Mouse (Mus musculus) hindbrain, embryonic 16.5 days (tissue): ENCODE measurements around the gene Nrxn3. TPM values are rescaled to one million over a fixed set of nuclear protein-coding genes. Genes with fewer than 3 reads are reported as not detected.

Experiments used
- ATAC-seq: fragments of 200-750 bp; cut with Nextera tagmentation; 2 replicates; pipeline ENCODE4 v1.8.0; 2017; ENCODE audit warnings: moderate TSS enrichment, moderate library complexity
- H3K27ac ChIP-seq: fragments of 300-500 bp; sonication (generic); 2 replicates; pipeline ENCODE4 v1.5.1; 2014; ENCODE audit warnings: low read depth, mild to moderate bottlenecking, control low read depth, low read length, moderate library complexity
- H3K27me3 ChIP-seq: fragments of 300-500 bp; sonication (generic); replicated peaks from 2 replicates; pipeline ENCODE4 v1.6.1; 2014; ENCODE audit warnings: low read length; ENCODE audit not compliant: control insufficient read depth, insufficient read depth
- H3K36me3 ChIP-seq: fragments of 300-500 bp; sonication (generic); 2 replicates; pipeline ENCODE4 v1.6.1; 2014; ENCODE audit warnings: mild to moderate bottlenecking, low read length, moderate library complexity, mixed read lengths; ENCODE audit not compliant: control insufficient read depth, insufficient read depth
- H3K4me1 ChIP-seq: fragments of 300-500 bp; sonication (generic); 2 replicates; pipeline ENCODE4 v1.6.1; 2014; ENCODE audit warnings: low read depth, low read length; ENCODE audit not compliant: control insufficient read depth, insufficient read depth
- H3K4me2 ChIP-seq: fragments of 300-500 bp; sonication (generic); 2 replicates; pipeline ENCODE4 v1.6.1; 2014; ENCODE audit warnings: mild to moderate bottlenecking, low read length, control low read depth, moderate library complexity
- H3K4me3 ChIP-seq: fragments of 300-500 bp; sonication (generic); 2 replicates; pipeline ENCODE4 v1.5.1; 2014; ENCODE audit warnings: mild to moderate bottlenecking, low read length, control low read depth, moderate library complexity
- H3K9ac ChIP-seq: fragments of 300-500 bp; sonication (generic); 2 replicates; pipeline ENCODE4 v1.6.1; 2014; ENCODE audit warnings: low read depth, mild to moderate bottlenecking, control low read depth, low read length, moderate library complexity
- H3K9me3 ChIP-seq: fragments of 300-500 bp; sonication (generic); 2 replicates; pipeline ENCODE4 v1.6.1; 2014; ENCODE audit warnings: mild to moderate bottlenecking, low read length, moderate library complexity; ENCODE audit not compliant: control insufficient read depth
- WGBS: fragments of 180-500 bp; shearing (Covaris S2); extraction: QIAGEN DNeasy Blood & Tissue Kit; methylation state at CpG from one replicate; pipeline ENCODE4 v1.1.7; 2014; 5-methylcytosine and 5-hydroxymethylcytosine counted together
- polyA plus RNA-seq: library from polyadenylated mRNA; unstranded; fragments of >200 nt; fragmentation: Nextera tagmentation; extraction: Ambion mirVana; gene quantifications from 2 replicates; pipeline ENCODE4 v1.2.1, GENCODE M21; 2015

Nrxn3 gene
- polyA plus RNA-seq, 1 experiment from 2014 or later, result 99.6 TPM

DNA sequence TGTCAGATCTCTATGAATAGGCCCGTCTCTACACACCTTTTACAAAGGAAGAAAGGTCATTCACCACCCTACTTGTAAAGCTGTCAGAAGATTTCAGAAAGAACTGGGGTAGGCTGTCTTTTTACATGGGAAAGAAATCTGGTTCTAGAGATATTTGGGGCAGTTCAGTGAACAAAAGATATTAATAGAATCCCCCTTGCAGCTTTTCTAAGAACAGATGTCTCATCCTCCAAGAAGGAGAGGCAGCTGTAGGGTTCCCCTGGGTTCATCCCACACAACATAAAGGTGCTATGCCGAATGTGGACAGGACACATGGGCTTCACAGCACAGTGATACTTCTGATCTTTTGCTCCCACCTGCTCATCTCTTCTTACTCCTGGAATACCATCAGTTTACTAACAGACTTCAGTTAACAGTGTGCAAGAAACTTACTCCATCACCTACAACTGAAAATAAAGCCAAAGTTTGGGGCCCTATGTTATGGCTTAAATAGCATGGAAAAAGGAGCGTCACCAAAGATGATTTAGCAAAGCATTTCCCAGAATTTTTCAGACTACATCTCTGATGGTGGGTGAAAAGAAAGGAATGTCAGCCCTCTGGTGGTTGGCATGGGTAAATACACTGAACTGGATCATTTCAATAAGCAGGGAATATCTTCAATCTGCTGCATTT, 672.6 kb downstream of the Nrxn3 start:
- H3K27ac ChIP-seq, result no peak overlapping the region
- H3K27me3 ChIP-seq, result no peaks in the 10 kb centered on the region
- H3K9ac ChIP-seq, result no peak overlapping the region
- no peak overlapping the region for H3K4me3 ChIP-seq
- ATAC-seq, result peak; percentile 56; the same call in 1 of the 2 replicates
- no peaks in the 10 kb centered on the region for H3K36me3 ChIP-seq
- H3K4me1 ChIP-seq, result no peaks in the 10 kb centered on the region
- H3K4me2 ChIP-seq, result no peak overlapping the region
- WGBS, result 53% methylated on average over 3 of the region's 3 CpGs
- H3K9me3 ChIP-seq, result no peaks in the 10 kb centered on the region

DNA sequence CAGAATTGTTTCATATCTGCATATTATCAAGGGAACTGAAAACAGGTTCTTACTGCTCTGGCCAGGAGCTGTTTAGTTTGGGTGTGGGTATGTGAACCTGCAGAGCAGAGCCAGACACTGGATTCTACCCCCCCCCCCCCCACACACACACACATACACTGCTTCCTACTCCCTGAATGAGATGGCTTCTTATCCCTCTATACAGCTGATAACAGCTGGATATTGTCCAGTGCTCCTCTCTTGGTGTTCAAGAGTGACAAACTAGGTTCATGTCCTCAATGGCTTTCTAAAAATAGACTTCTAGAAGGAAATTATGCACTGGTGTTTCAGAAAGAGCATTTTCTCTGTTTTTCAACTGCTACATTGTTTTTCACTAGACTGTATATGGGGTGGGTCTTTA, 713.8 kb downstream of the Nrxn3 start:
- no peaks in the 10 kb centered on the region for H3K9me3 ChIP-seq
- ATAC-seq, result no peak
- H3K27ac ChIP-seq, result no peak overlapping the region
- H3K4me3 ChIP-seq, result no peak overlapping the region
- no peaks in the 10 kb centered on the region for H3K4me1 ChIP-seq
- no peaks in the 10 kb centered on the region for H3K27me3 ChIP-seq
- no peak overlapping the region for H3K9ac ChIP-seq
- H3K4me2 ChIP-seq, result no peak overlapping the region
- H3K36me3 ChIP-seq, result no peaks in the 10 kb centered on the region

DNA sequence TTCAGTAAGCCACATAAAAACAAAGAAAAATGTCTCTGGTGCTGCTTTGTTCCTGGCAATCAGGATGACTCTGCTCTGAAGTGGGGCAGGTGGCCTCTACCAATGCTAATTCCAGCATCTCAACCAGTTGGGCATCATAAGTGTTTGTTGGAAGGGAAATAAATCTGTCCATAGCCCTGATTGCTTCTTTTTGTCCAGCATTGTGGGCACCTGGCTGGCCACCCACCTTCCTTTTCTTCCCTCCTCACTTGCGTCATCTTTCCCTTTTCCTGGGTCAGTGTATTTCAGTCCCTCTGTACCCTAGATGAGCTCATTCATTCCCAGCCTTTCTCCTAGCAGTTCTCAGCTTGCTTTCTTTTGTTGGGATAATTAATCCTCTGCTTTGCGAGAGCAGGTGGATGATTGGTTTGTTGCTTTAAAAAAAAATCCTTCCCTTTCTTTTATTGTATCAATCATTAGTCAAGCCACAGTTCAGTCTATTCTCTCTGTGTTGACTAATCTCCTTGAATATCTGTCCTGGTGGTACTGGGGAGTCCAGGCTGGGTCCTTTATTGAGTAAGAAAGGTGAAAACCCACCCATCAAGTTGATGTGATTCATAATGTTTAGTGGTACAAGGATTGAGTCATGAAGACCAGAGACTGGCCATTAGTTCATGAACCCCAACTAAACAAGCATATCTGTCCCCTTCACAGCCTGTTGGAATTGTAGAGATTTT, 719.8 kb downstream of the Nrxn3 start:
- Histone ChIP-seq H3K9ac (no peak overlapping the region), H3K4me2 (no peak overlapping the region)

DNA sequence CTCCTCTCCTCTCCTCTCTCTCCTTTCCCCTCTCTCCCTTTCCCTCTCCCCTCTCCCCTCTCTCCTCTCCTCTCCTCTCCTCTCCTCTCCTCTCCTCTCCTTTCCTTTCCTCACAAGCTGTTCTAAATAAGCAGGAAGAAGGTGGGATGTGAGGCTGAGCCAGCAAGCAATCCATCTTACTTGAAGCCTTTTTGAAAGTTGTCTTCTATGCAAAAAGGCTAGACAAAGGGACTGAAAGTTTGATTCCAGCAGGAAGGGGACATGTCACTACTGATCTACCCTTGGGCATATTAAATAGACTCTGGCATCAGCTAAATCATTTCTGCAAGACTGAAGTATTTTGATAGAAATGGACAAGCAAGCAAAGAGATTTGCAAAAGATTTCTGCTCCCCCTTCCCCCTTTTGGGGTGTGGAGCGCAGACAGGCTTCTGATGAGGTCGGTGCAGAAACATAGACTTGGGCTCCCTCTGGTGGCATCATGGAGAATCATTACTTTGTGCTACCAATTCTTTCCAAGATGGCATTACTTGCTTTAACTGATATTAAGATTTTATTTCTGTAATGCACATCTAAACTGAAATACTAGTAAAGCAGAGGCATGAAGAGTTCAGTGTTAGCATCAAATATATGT, 728.1 kb downstream of the Nrxn3 start:
- Histone ChIP-seq H3K9ac (no peak overlapping the region), H3K27me3 (no peaks in the 10 kb centered on the region), H3K4me3 (no peak overlapping the region), H3K4me1 (no peaks in the 10 kb centered on the region), H3K36me3 (no peaks in the 10 kb centered on the region), H3K27ac (no peak overlapping the region), H3K9me3 (no peaks in the 10 kb centered on the region), H3K4me2 (no peak overlapping the region)
- 0% methylated on average over 2 of the region's 2 CpGs for WGBS
- peak; percentile 90 for ATAC-seq

More for the DNA sequence above, 719.8 kb downstream of the Nrxn3 start:
- no peak overlapping the region for H3K27ac ChIP-seq
- H3K4me3 ChIP-seq, result no peak overlapping the region
- H3K36me3 ChIP-seq, result no peaks in the 10 kb centered on the region
- H3K9me3 ChIP-seq, result no peaks in the 10 kb centered on the region
- H3K27me3 ChIP-seq, result no peaks in the 10 kb centered on the region
- WGBS, result 37% methylated on average over 2 of the region's 2 CpGs
- ATAC-seq, result no peak
- no peaks in the 10 kb centered on the region for H3K4me1 ChIP-seq

DNA sequence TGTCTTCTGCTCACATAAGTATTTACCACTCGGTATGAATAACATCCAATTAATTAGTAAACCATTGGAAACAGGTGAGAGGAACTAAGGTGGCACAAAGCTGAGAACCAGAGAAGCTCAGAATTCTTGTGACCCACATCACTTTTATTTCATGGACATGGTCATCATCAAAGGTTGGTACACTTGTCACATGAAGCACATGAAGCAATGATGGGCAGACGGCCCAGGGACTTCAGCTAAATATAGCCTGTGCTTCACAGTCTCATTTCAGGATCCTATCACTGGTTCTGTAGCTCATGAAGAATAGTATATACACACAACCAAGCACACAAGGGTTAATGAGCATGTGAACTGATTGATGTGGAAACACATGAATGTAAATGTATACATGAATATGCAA, 747.5 kb downstream of the Nrxn3 start:
- H3K4me1 ChIP-seq, result no peaks in the 10 kb centered on the region
- H3K27ac ChIP-seq, result no peak overlapping the region
- 82% methylated on average over 2 of the region's 2 CpGs for WGBS
- no peak overlapping the region for H3K4me2 ChIP-seq
- no peak overlapping the region for H3K4me3 ChIP-seq
- ATAC-seq, result no peak
- H3K27me3 ChIP-seq, result no peaks in the 10 kb centered on the region
- no peak overlapping the region for H3K9ac ChIP-seq
- no peaks in the 10 kb centered on the region for H3K36me3 ChIP-seq
- no peaks in the 10 kb centered on the region for H3K9me3 ChIP-seq

DNA sequence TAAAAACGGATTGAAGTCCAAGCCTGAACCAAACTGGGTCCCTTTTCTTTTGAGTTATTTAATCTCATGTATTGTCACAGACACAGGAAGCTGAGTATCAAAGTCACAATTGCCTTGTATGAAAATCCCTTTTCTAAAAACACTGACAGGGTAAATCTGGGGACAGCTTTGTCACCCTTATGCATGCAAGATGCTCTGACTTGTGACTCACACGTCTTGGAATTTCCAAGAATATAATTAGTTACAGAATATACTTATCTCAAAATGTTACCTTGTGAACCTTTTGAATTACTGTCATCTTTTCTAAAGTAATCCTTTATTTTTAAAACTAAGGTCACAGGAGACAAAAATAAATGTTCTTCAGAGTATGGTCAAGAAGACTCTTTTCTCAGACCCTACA, 748.6 kb downstream of the Nrxn3 start:
- no peak overlapping the region for H3K4me3 ChIP-seq
- no peaks in the 10 kb centered on the region for H3K27me3 ChIP-seq
- H3K4me1 ChIP-seq, result no peaks in the 10 kb centered on the region
- no peak overlapping the region for H3K27ac ChIP-seq
- H3K36me3 ChIP-seq, result no peaks in the 10 kb centered on the region
- H3K9ac ChIP-seq, result no peak overlapping the region
- no peak for ATAC-seq
- 60% methylated on average over 2 of the region's 2 CpGs for WGBS
- no peak overlapping the region for H3K4me2 ChIP-seq
- no peaks in the 10 kb centered on the region for H3K9me3 ChIP-seq

DNA sequence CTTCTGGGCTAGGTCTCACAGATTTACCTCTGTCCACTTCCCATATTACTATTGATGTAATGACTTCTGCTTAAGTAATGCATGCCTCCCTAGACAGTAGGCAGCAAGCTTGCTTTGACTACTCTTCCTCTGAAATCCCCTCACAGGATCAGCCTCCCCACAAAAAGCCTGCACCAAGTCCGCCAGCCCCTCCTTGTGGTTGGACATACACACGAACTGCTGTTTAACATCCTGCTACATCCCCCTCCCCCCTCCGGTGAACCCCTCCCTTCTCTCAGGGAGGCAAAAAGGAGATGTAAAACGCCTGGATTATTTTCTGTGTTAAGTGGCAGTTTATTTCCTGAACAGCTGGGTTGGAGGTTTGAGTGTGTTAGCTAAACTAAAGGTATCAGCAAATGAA, 749.2 kb downstream of the Nrxn3 start:
- H3K9ac ChIP-seq, result no peak overlapping the region
- H3K27me3 ChIP-seq, result no peaks in the 10 kb centered on the region
- ATAC-seq, result no peak
- H3K4me2 ChIP-seq, result no peak overlapping the region
- WGBS, result 53% methylated on average over 4 of the region's 4 CpGs
- no peak overlapping the region for H3K4me3 ChIP-seq
- no peaks in the 10 kb centered on the region for H3K9me3 ChIP-seq
- no peak overlapping the region for H3K27ac ChIP-seq
- H3K4me1 ChIP-seq, result no peaks in the 10 kb centered on the region
- H3K36me3 ChIP-seq, result no peaks in the 10 kb centered on the region

DNA sequence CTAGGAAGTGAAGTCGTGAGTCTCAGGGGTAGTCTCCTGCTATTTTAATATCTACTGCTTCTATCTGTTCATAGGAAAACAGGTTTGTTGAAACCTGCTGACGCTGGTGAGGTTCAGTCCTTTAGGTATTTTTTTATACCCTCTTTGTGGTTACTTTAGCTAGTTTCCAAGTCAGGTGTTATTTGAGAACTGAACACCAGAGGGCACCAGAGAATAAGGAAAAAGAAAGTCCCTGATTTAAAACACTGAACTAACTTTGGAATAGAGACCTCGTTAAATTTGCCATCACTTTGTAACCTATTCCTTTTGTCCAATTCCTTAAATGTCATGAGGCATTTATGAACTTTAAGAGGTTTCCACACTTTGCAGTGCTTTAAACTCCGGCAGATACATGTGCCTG, 756.4 kb downstream of the Nrxn3 start:
- 0 out of 2 replicates have a peak, but pooled peaks have one; percentile 42 for ATAC-seq
- no peak overlapping the region for H3K9ac ChIP-seq
- H3K4me2 ChIP-seq, result no peak overlapping the region
- no peaks in the 10 kb centered on the region for H3K9me3 ChIP-seq
- H3K4me1 ChIP-seq, result no peaks in the 10 kb centered on the region
- H3K36me3 ChIP-seq, result no peaks in the 10 kb centered on the region
- no peak overlapping the region for H3K4me3 ChIP-seq
- WGBS, result 25% methylated on average over 4 of the region's 4 CpGs
- H3K27me3 ChIP-seq, result no peaks in the 10 kb centered on the region
- no peak overlapping the region for H3K27ac ChIP-seq

DNA sequence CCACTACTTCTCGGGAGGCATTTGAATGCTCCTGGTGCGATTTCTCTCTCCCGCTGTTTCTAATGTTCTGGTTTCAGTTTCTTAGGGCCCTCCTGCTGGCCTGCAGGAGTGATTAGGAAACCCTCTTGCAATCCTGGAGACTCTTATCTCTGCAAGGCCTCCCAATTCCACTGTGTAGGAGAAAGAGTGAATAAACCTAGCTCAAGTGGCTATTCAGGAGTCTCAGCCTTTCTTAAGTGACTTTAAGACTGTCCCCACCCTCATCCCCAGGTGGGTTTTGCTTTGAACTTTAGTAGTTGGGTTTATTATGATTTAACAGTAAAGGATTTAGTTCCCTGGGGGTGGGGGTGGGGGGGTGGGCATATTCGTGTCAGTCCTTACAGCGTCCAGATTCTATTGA, 759.5 kb downstream of the Nrxn3 start:
- Histone ChIP-seq H3K4me3 (no peak overlapping the region), H3K4me2 (no peak overlapping the region), H3K9ac (no peak overlapping the region), H3K4me1 (no peaks in the 10 kb centered on the region), H3K36me3 (no peaks in the 10 kb centered on the region), H3K27me3 (no peaks in the 10 kb centered on the region), H3K27ac (no peak overlapping the region), H3K9me3 (no peaks in the 10 kb centered on the region)
- no peak for ATAC-seq
- 29% methylated on average over 5 of the region's 5 CpGs for WGBS
